27 mouse cellular contexts compared by ENCODE assay signal in genomic region chr10:91424786-91425185, GRCm38 (mm10).
"Had no signal": no experiment of that assay in that cellular context is flagged by ENCODE, and none has a peak within 500 bp of the region (broad histone marks: within the 10 kb centered on the region; RNA-seq: fewer than 3 reads in every experiment).

No protein-coding gene starts in this region.

- H3K4me2 ChIP-seq: embryonic facial prominence, embryonic 12.5 days; embryonic facial prominence, embryonic 13.5 days; embryonic facial prominence, embryonic 15.5 days; forebrain, embryonic 12.5 days; forebrain, embryonic 13.5 days; forebrain, embryonic 15.5 days had no signal

- ATAC-seq: forebrain, embryonic 13.5 days; forebrain, embryonic 14.5 days; forebrain, embryonic 15.5 days; forebrain, embryonic 16.5 days; forebrain, postnatal 0 days had no signal

- H3K9me3 ChIP-seq: embryonic facial prominence, embryonic 10.5 days; embryonic facial prominence, embryonic 12.5 days; embryonic facial prominence, embryonic 13.5 days; embryonic facial prominence, embryonic 15.5 days; forebrain, embryonic 10.5 days; forebrain, embryonic 12.5 days; forebrain, embryonic 13.5 days; forebrain, embryonic 15.5 days had no signal

- DNase-seq: cerebellum, adult 9-10 months; cerebellum, adult 9-11 months; cerebellum, postnatal 10 days; cerebellum, postnatal 14 days; cerebellum, postnatal 25 days; cerebellum, postnatal 36 days; embryo, embryonic 11 days; forebrain, postnatal 0 days; gastrocnemius, adult 2 months; gastrocnemius, postnatal 10 days; gastrocnemius, postnatal 14 days; gastrocnemius, postnatal 25 days; gastrocnemius, postnatal 36 days; heart, adult 11 months; heart, adult 18-20 months; heart, adult 2 months had no signal

- H3K27me3 ChIP-seq: embryonic facial prominence, embryonic 12.5 days; embryonic facial prominence, embryonic 15.5 days; forebrain, embryonic 13.5 days; forebrain, embryonic 15.5 days had no signal

- H3K4me3 ChIP-seq: embryonic facial prominence, embryonic 10.5 days; embryonic facial prominence, embryonic 12.5 days; embryonic facial prominence, embryonic 13.5 days; embryonic facial prominence, embryonic 15.5 days; erythroblast, embryonic 14.5 days; forebrain, embryonic 10.5 days; forebrain, embryonic 12.5 days; forebrain, embryonic 13.5 days; forebrain, embryonic 15.5 days; gastrocnemius, adult 2 months; heart, adult 2 months had no signal

- H3K36me3 ChIP-seq: embryonic facial prominence, embryonic 10.5 days; embryonic facial prominence, embryonic 12.5 days; embryonic facial prominence, embryonic 13.5 days; embryonic facial prominence, embryonic 15.5 days; forebrain, embryonic 10.5 days; forebrain, embryonic 12.5 days; forebrain, embryonic 15.5 days had no signal

- H3K4me1 ChIP-seq: embryonic facial prominence, embryonic 10.5 days; embryonic facial prominence, embryonic 15.5 days; forebrain, embryonic 15.5 days had no signal

- H3K27ac ChIP-seq: embryonic facial prominence, embryonic 10.5 days; embryonic facial prominence, embryonic 12.5 days; embryonic facial prominence, embryonic 13.5 days; embryonic facial prominence, embryonic 15.5 days; forebrain, embryonic 10.5 days; forebrain, embryonic 12.5 days; forebrain, embryonic 13.5 days; forebrain, embryonic 15.5 days; gastrocnemius, adult 2 months; heart, adult 2 months had no signal

- H3K9ac ChIP-seq: embryonic facial prominence, embryonic 12.5 days; embryonic facial prominence, embryonic 13.5 days; embryonic facial prominence, embryonic 15.5 days; forebrain, embryonic 12.5 days; forebrain, embryonic 13.5 days; forebrain, embryonic 15.5 days; forebrain, postnatal 0 days had no signal
